Mouse (Mus musculus): ENCODE results near the gene Slc39a11. TPM values are rescaled to one million over a fixed set of nuclear protein-coding genes. Genes with fewer than 3 reads are reported as not detected.

The Slc39a11 gene
- total and polyA plus RNA-seq, 3 experiments: 43.2 to 54.4 (median 51.0) TPM

DNA sequence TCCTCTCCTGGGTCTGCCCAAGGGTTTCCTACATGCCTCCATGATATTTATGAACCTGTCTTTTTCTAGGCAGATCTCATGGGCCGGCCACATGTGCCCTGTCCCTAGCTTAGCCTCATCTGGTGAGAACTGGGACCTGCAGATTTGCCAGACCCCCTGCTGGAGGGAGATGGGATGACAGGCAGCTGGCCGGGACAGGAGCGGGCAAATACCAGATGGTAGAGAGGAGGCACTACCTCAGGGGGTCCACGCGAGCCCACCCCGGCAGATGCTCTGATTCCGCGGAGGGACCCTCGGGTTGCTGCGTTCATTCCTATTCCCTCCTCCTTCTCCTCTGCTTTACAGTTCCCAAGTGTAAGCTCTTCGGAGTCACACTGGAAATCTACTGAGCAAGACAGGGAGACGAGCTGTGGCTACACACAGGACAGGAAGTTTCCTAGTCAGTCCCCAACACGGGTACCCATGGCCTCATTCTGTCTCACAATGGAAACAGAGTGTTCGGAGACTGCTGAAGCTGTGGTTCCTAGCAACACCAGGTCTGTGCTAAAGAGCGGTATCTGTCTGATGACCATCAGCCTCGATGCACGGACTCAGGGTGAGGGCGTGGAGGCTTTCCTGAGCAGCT is 323.4 kb downstream of the Slc39a11 start:
- H3K4me2 ChIP-seq (ENCODE audit: insufficient read depth, low read depth, poor library complexity, severe bottlenecking): no peak overlapping the region
- H3K4me3 ChIP-seq (replicated peaks in 1 of 3; ENCODE audit: low read depth in 2 of 3, low read length in 2 of 3, poor library complexity in 1 of 3): no peak overlapping the region
- H3K9ac ChIP-seq (ENCODE audit: insufficient read depth, low read depth): no peak overlapping the region
- DNase-seq (ENCODE audit: extremely low read depth): peak; percentile 63
- dilution Hi-C loops (cut with MboI; ENCODE audit: extremely low pct_ligation_motif_present, extremely low pct_unique_long_range_greater_than_20kb, low sequenced_read_pairs) (no loop called here), in situ Hi-C loops (cut with MboI; ENCODE audit: low pct_ligation_motif_present, low pct_unique_long_range_greater_than_20kb, low sequenced_read_pairs) (no loop called here)
- H3K9me3 ChIP-seq (replicated peaks; ENCODE audit: low read length): no peaks in the 10 kb centered on the region
- peaks cover 0 to 33% of the 10 kb centered on the region in 2 experiments for H3K36me3 ChIP-seq (replicated peaks in 1 of 2; ENCODE audit: control insufficient read depth in 1 of 2, insufficient read depth in 1 of 2, low read length in 1 of 2)
- no peaks in the 10 kb centered on the region for H3K27me3 ChIP-seq (replicated peaks)
- H3K79me2 ChIP-seq (replicated peaks; ENCODE audit: control insufficient read depth, extremely low read depth, insufficient read depth, poor library complexity, severe bottlenecking): no peaks in the 10 kb centered on the region
- H3K27ac ChIP-seq (ENCODE audit: insufficient read depth, low read depth): no peak overlapping the region
- H3K4me1 ChIP-seq (ENCODE audit: control insufficient read depth in 1 of 2, insufficient read depth in 2 of 2): peaks cover 3 to 16% of the 10 kb centered on the region in 2 experiments; a peak in 3 of 4 replicates
- no peak for TF ChIP-seq MAZ (IDR thresholded peaks at IDR 0.05; ENCODE audit: low read depth, low read length)
- TF ChIP-seq MYC (IDR thresholded peaks at IDR 0.05; ENCODE audit: low read depth, low read length): 0 out of 2 replicates have a peak, but pooled peaks have one; percentile 13
- TF ChIP-seq CTCF (conservative IDR thresholded peaks at IDR 0.05 in 1 of 2, IDR thresholded peaks at IDR 0.05 in 1 of 2; ENCODE audit: low read depth in 2 of 2, low read length in 2 of 2): peak; percentile 37 to 77
- TF ChIP-seq RAD21 (IDR thresholded peaks at IDR 0.05; ENCODE audit: low read depth, low read length): peak; percentile 41
- no peak for TF ChIP-seq PAX5 (IDR thresholded peaks at IDR 0.05; ENCODE audit: low read length)
- TF ChIP-seq NELFE (IDR thresholded peaks at IDR 0.05; ENCODE audit: low read depth, low read length): peak; percentile 42; the same call in 1 of the 2 replicates
- no peak for TF ChIP-seq UBTF (IDR thresholded peaks at IDR 0.05; ENCODE audit: low read depth, low read length)
- TF ChIP-seq MAX (IDR thresholded peaks at IDR 0.05; ENCODE audit: low read length): 0 out of 2 replicates have a peak, but pooled peaks have one; percentile 31
- TF ChIP-seq SMC3 (IDR thresholded peaks at IDR 0.05; ENCODE audit: low read depth, low read length): peak; percentile 71

DNA sequence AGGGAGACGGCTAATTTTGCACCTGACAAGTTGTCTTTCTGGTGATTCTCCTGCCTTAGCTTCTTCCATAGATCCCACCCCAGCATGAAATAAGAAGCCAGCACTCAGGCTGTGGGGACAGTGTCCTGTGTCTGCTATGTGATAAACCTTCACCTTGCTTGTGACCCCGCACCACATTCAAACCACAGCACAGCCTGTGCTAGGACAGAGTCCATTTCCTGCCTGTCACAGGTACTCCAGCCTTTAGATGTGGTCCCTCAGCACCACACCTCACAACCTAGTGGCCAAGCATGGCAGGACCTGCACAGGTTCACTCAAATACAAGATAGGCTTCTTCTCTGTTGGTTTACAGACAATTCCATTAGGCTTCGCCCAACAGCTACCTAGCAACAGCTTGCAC is 328.3 kb downstream of the Slc39a11 start:
- in situ Hi-C loops (cut with MboI; ENCODE audit: low pct_ligation_motif_present, low pct_unique_long_range_greater_than_20kb, low sequenced_read_pairs): no loop called here
- peaks cover 0 to 48% of the 10 kb centered on the region in 2 experiments for H3K36me3 ChIP-seq (replicated peaks in 1 of 2; ENCODE audit: control insufficient read depth in 1 of 2, insufficient read depth in 1 of 2, low read length in 1 of 2)
- H3K27me3 ChIP-seq (replicated peaks): no peaks in the 10 kb centered on the region
- H3K4me2 ChIP-seq (ENCODE audit: insufficient read depth, low read depth, poor library complexity, severe bottlenecking): no peak overlapping the region
- H3K4me3 ChIP-seq (replicated peaks in 1 of 3; ENCODE audit: low read depth in 2 of 3, low read length in 2 of 3, poor library complexity in 1 of 3): no peak overlapping the region
- no peak for TF ChIP-seq MEF2A (IDR thresholded peaks at IDR 0.05; ENCODE audit: borderline replicate concordance, low read depth, low read length)
- TF ChIP-seq TCF12 (IDR thresholded peaks at IDR 0.05; ENCODE audit: low read depth, low read length): no peak
- no peak for TF ChIP-seq KAT2A (IDR thresholded peaks at IDR 0.05; ENCODE audit: insufficient replicate concordance, low read length)
- TF ChIP-seq ZKSCAN1 (IDR thresholded peaks at IDR 0.05; ENCODE audit: borderline replicate concordance, low read depth, low read length): no peak
- TF ChIP-seq ZMIZ1 (IDR thresholded peaks at IDR 0.05; ENCODE audit: low read depth, low read length): no peak
- TF ChIP-seq CTCF (conservative IDR thresholded peaks at IDR 0.05 in 1 of 2, IDR thresholded peaks at IDR 0.05 in 1 of 2; ENCODE audit: low read depth in 2 of 2, low read length in 2 of 2): no peak
- TF ChIP-seq ZNF384 (IDR thresholded peaks at IDR 0.05; ENCODE audit: low read depth, low read length): no peak
- no peak for TF ChIP-seq ETS1 (conservative IDR thresholded peaks at IDR 0.05; ENCODE audit: low read depth, low read length)
- peaks cover under 1 to 9% of the 10 kb centered on the region in 2 experiments; a peak in 2 of 4 replicates for H3K4me1 ChIP-seq (ENCODE audit: control insufficient read depth in 1 of 2, insufficient read depth in 2 of 2)
- DNase-seq (ENCODE audit: extremely low read depth): no peak
- peaks cover 32% of the 10 kb centered on the region for H3K9me3 ChIP-seq (replicated peaks; ENCODE audit: low read length)
- no peaks in the 10 kb centered on the region for H3K79me2 ChIP-seq (replicated peaks; ENCODE audit: control insufficient read depth, extremely low read depth, insufficient read depth, poor library complexity, severe bottlenecking)
- no peak overlapping the region for H3K9ac ChIP-seq (ENCODE audit: insufficient read depth, low read depth)
- dilution Hi-C loops (cut with MboI; ENCODE audit: extremely low pct_ligation_motif_present, extremely low pct_unique_long_range_greater_than_20kb, low sequenced_read_pairs): no loop called here
- H3K27ac ChIP-seq (ENCODE audit: insufficient read depth, low read depth): no peak overlapping the region

Measured in CH12.LX (cell line).